Mouse (Mus musculus) intestine, postnatal 0 days (tissue): ENCODE measurements around the gene Erg. TPM values are rescaled to one million over a fixed set of nuclear protein-coding genes. Genes with fewer than 3 reads are reported as not detected.

Experiments used
- ATAC-seq: fragments of 200-750 bp; cut with Nextera tagmentation; 2 replicates; pipeline ENCODE4 v1.8.0; 2017; ENCODE audit warnings: mild to moderate bottlenecking, moderate TSS enrichment, moderate library complexity
- H3K27ac ChIP-seq: fragments of 300-500 bp; sonication (generic); 2 replicates; pipeline ENCODE4 v1.5.1; 2014; ENCODE audit warnings: mild to moderate bottlenecking, low read depth, low read length, moderate library complexity
- H3K27me3 ChIP-seq: fragments of 300-500 bp; sonication (generic); replicated peaks from 2 replicates; pipeline ENCODE4 v1.6.1; 2014; ENCODE audit warnings: low read length, mixed read lengths; ENCODE audit not compliant: control insufficient read depth, insufficient read depth
- H3K36me3 ChIP-seq: fragments of 300-500 bp; sonication (generic); 2 replicates; pipeline ENCODE4 v1.6.1; 2014; ENCODE audit warnings: mild to moderate bottlenecking, moderate library complexity; ENCODE audit not compliant: control insufficient read depth, insufficient read depth
- H3K4me1 ChIP-seq: fragments of 300-500 bp; sonication (generic); replicated peaks from 2 replicates; pipeline ENCODE4 v1.6.1; 2014; ENCODE audit warnings: antibody characterized with exemption, low read length, mixed read lengths; ENCODE audit not compliant: control insufficient read depth, insufficient read depth
- H3K4me2 ChIP-seq: fragments of 300-500 bp; sonication (generic); replicated peaks from 2 replicates; pipeline ENCODE4 v1.6.1; 2014; ENCODE audit warnings: low read depth, mild to moderate bottlenecking, moderate library complexity
- H3K4me3 ChIP-seq: fragments of 300-500 bp; sonication (generic); 2 replicates; pipeline ENCODE4 v1.5.1; 2014; ENCODE audit warnings: low read depth, low read length
- H3K9ac ChIP-seq: fragments of 300-500 bp; sonication (generic); 2 replicates; pipeline ENCODE4 v1.6.1; 2014; ENCODE audit warnings: mild to moderate bottlenecking, low read depth, low read length
- H3K9me3 ChIP-seq: fragments of 300-500 bp; sonication (generic); 2 replicates; pipeline ENCODE4 v1.6.1; 2016; ENCODE audit warnings: mixed run types; ENCODE audit not compliant: control insufficient read depth
- CTCF ChIP-seq: sonication (generic); IDR thresholded peaks from 2 replicates; pipeline ENCODE4 v1.5.1; 2016; ENCODE audit warnings: low read depth, mild to moderate bottlenecking, control low read depth, antibody characterized with exemption, moderate library complexity
- WGBS: fragments of 180-500 bp; shearing (Covaris S2); extraction: QIAGEN DNeasy Blood & Tissue Kit; methylation state at CpG from one replicate; pipeline ENCODE4 v1.1.7; 2014; 5-methylcytosine and 5-hydroxymethylcytosine counted together
- polyA plus RNA-seq: library from polyadenylated mRNA; unstranded; fragments of >200 nt; fragmentation: Nextera tagmentation; extraction: Ambion mirVana; gene quantifications from 2 replicates; pipeline ENCODE4 v1.2.1, GENCODE M21; 2015

Erg gene
- polyA plus RNA-seq, 1 experiment from 2014 or later = 2.0 TPM

GRCm38 (mm10) chr16:95382251-95382650, 204.1 kb downstream of the Erg start:
- Histone ChIP-seq H3K4me3 (no peak overlapping the region), H3K4me2 (no peak overlapping the region), H3K9me3 (no peaks in the 10 kb centered on the region), H3K36me3 (no peaks in the 10 kb centered on the region), H3K9ac (no peak overlapping the region), H3K27ac (no peak overlapping the region), H3K27me3 (no peaks in the 10 kb centered on the region), H3K4me1 (no peaks in the 10 kb centered on the region)
- no peak for ATAC-seq
- WGBS = 10% methylated on average over 5 of the region's 5 CpGs
- TF ChIP-seq CTCF = no peak

DNA sequence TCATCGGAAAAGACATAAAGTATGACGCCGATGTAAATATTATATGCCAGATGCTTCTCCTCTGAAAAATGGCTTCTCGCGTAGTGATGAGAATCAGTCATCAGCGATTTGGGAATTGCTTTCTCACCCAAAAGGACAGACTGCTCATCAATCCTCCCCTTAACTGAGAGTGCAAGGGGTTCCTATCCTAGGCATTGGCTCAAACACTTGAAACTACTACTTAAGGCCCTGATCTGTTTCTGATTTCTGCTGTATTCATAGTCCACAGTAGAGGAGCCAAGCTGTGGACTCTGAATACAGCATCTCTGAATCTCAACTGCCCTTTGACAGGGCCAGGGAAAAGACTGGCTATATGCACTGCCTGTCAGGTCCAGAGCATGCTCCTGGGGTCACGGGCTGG, 209.6 kb downstream of the Erg start:
- 73% methylated on average over 7 of the region's 7 CpGs for WGBS
- no peak overlapping the region for H3K9ac ChIP-seq

DNA sequence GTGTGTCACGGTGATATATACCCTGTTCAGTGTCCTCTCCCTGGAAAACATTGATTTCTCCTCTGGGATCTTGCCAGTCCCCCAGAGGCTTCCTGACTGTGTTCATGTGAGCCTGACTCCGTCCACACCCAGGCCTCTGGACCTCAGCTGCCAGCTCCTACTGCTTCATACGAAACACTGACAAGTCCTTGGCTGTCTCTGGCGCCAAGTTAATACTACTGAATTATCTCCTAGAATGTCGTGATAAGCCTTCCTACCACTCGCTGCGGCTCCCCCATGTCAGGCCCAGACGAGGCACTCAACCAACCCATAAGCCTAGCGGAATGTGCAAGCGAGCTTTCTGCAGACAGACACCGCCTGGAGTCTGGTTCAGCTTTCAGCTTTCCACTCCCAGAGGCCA, 210.0 kb downstream of the Erg start:
- Histone ChIP-seq H3K4me3 (no peak overlapping the region), H3K9ac (no peak overlapping the region), H3K4me2 (no peak overlapping the region), H3K27me3 (no peaks in the 10 kb centered on the region), H3K36me3 (no peaks in the 10 kb centered on the region), H3K4me1 (no peaks in the 10 kb centered on the region), H3K27ac (no peak overlapping the region), H3K9me3 (no peaks in the 10 kb centered on the region)
- no peak for ATAC-seq
- no peak for TF ChIP-seq CTCF
- 46% methylated on average over 11 of the region's 11 CpGs for whole genome bisulfite sequencing

More for the DNA sequence above, 209.6 kb downstream of the Erg start:
- Histone ChIP-seq H3K27me3 (no peaks in the 10 kb centered on the region), H3K36me3 (no peaks in the 10 kb centered on the region), H3K4me1 (no peaks in the 10 kb centered on the region), H3K4me2 (no peak overlapping the region), H3K4me3 (no peak overlapping the region), H3K27ac (no peak overlapping the region), H3K9me3 (no peaks in the 10 kb centered on the region)
- ATAC-seq = no peak
- TF ChIP-seq CTCF = no peak

DNA sequence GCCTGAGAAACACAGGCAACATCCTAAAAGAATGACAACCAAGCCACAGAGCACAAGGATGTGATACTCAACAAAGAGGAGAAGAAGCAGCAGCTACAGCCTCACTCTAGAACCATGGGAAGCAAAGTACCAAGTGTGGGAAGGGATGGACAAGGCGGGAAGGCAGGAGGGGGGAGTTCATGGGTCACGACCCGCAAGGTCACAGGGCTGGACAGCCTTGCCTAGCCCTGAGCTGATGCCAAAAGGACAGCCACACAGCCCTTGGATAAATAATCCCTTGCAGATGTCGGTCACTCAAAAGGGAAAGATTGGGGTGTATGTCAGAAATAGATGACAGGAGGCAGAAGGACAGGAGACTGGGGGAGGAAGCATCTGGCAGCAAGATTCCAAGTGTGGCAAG, 211.7 kb downstream of the Erg start:
- TF ChIP-seq CTCF = no peak
- no peaks in the 10 kb centered on the region for H3K9me3 ChIP-seq
- no peak overlapping the region for H3K9ac ChIP-seq
- no peaks in the 10 kb centered on the region for H3K27me3 ChIP-seq
- no peak for ATAC-seq
- H3K27ac ChIP-seq = no peak overlapping the region
- no peaks in the 10 kb centered on the region for H3K36me3 ChIP-seq
- WGBS = 87% methylated on average over 4 of the region's 4 CpGs
- H3K4me2 ChIP-seq = no peak overlapping the region
- no peaks in the 10 kb centered on the region for H3K4me1 ChIP-seq
- H3K4me3 ChIP-seq = no peak overlapping the region

DNA sequence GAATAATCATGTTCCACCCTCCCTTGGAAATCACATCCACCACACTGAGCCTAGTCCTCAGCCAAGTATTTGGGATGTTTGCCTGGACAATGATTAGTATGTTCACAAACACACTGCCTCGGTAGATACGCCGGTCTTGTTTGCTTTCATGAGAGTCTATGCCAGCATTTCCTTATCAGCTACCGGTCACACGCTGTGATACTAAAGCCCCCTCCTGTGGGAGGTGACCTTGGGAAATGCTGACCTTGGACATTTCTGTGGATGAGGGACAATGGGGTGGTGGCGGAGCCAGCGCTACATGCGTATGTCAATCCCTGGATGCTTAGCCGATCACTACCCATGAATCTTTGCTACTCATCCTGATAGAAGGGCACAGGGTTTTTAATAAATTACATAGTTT, 213.4 kb downstream of the Erg start:
- no peaks in the 10 kb centered on the region for H3K9me3 ChIP-seq
- no peak overlapping the region for H3K27ac ChIP-seq
- no peaks in the 10 kb centered on the region for H3K36me3 ChIP-seq
- no peak for TF ChIP-seq CTCF
- H3K4me2 ChIP-seq = no peak overlapping the region
- H3K27me3 ChIP-seq = no peaks in the 10 kb centered on the region
- WGBS = 73% methylated on average over 9 of the region's 9 CpGs
- no peak for ATAC-seq
- H3K4me1 ChIP-seq = no peaks in the 10 kb centered on the region
- no peak overlapping the region for H3K9ac ChIP-seq
- H3K4me3 ChIP-seq = no peak overlapping the region

- H3K4me2 ChIP-seq = no peak overlapping the region
- no peaks in the 10 kb centered on the region for H3K27me3 ChIP-seq
- ATAC-seq = no peak
- no peaks in the 10 kb centered on the region for H3K36me3 ChIP-seq
- no peak overlapping the region for H3K27ac ChIP-seq
- no peak overlapping the region for H3K9ac ChIP-seq
- H3K9me3 ChIP-seq = no peaks in the 10 kb centered on the region
- 51% methylated on average over 4 of the region's 4 CpGs for WGBS
- H3K4me1 ChIP-seq = no peaks in the 10 kb centered on the region
- H3K4me3 ChIP-seq = no peak overlapping the region
- no peak for TF ChIP-seq CTCF
These were observed 214.7 kb downstream of the Erg start for GRCm38 (mm10) chr16:95371713-95372112.
